Mouse (Mus musculus): Measurements from ENCODE around the gene Klhdc8b.

DNA sequence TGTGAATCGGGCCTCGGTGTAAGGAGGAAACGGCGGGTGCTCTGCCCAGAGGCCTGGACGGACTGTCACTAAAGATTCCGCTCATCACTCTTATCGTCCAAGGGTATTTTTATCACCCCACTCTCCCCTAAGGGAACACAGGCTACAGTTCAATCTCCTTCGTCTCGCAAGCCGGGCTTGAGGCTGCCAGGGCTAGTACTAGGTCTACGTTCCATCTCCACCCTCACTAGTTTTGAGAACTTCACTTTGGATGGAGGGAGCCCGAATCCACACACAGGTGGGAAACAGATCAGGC lies 29.9 kb upstream of the Klhdc8b start:
- TF ChIP-seq EP300 (IDR thresholded peaks at IDR 0.05; ENCODE audit: insufficient read depth, low read depth, low read length) (no peak), CTCF (IDR thresholded peaks at IDR 0.05; ENCODE audit: low read depth, low read length) (no peak)
